Comparison of ENCODE assay signal across 11 mouse cellular contexts in the genomic region with DNA sequence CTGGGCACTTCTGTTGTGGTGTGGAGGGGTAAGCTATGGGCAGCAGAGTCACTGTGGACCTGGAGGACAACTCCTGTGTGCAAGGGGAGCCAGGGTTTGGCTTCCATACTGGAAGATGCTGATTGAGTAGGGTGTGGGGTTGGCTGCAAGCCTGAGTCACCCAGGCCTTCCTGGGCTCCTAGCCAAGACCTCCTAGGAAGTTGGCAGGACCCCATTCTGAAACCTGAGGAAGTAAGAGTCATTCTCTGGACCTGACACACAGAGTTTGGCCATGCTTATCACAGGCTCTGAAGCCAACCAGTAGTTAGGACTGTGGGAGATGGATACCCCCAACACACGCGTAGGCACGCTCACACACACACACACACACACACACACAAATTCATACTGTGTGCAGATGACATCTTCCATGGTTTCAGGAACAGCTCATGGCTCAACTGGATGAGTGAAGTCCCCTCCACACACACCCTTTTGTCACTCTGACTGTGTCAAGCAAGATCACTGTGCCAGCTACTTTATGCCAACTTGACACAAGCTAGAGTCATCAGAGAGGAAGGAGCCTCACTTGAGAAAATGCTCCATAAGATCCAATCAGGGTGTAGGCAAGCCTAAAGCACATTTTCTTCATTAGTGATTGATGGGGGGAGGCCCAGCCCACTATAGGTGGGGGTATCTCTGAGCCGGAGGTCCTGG. TPM values are rescaled to one million over a fixed set of nuclear protein-coding genes. Genes with fewer than 3 reads are reported as not detected.
DNase-seq lines count a peak whose midpoint lies in the region; ATAC-seq and TF ChIP-seq lines count a peak whose summit lies in the region.
"Had no signal": no experiment of that assay in that cellular context is flagged by ENCODE, and none has a peak within 500 bp of the region (broad histone marks: within the 10 kb centered on the region; RNA-seq: fewer than 3 reads in every experiment).

No protein-coding gene starts in this region.

- ATAC-seq in liver, postnatal 0 days = no peak
- no peak for ATAC-seq in liver, embryonic 12.5 days
- 0 out of 2 replicates have a peak, but pooled peaks have one; percentile 6 for ATAC-seq in granulocyte monocyte progenitor cell, adult 5-6 weeks (replicated peaks; ENCODE audit: poor library complexity, severe bottlenecking)
- peak; percentile 37; the same call in 1 of the 2 replicates for ATAC-seq in lung, postnatal 0 days
- ATAC-seq in forebrain, embryonic 12.5 days (ENCODE audit: low FRiP score) = no peak

- H3K9me3 ChIP-seq in liver, postnatal 0 days (ENCODE audit: low read length) = no peaks in the 10 kb centered on the region
- H3K9me3 ChIP-seq in liver, embryonic 12.5 days (replicated peaks) = no peaks in the 10 kb centered on the region
- H3K9me3 ChIP-seq in lung, postnatal 0 days (ENCODE audit: low read length) = no peaks in the 10 kb centered on the region
- H3K9me3 ChIP-seq in forebrain, embryonic 12.5 days = 0 out of 2 replicates have a peak, but pooled peaks cover 3% of the 10 kb centered on the region

- 86% methylated on average over 4 of the region's 4 CpGs for WGBS in liver, postnatal 0 days (ENCODE audit: insufficient replicate concordance)
- 77% methylated on average over 4 of the region's 4 CpGs for WGBS in liver, embryonic 12.5 days (ENCODE audit: insufficient replicate concordance)
- WGBS in lung, postnatal 0 days = 81% methylated on average over 4 of the region's 4 CpGs
- WGBS in forebrain, embryonic 12.5 days = 90% methylated on average over 4 of the region's 4 CpGs

- intact Hi-C loops in left cerebral cortex, postnatal 36 days (cut with DNase I) = no loop called here

- H3K4me3 ChIP-seq in liver, postnatal 0 days (ENCODE audit: low read depth, low read length) = no peak overlapping the region
- H3K4me3 ChIP-seq in liver, embryonic 12.5 days = no peak overlapping the region
- H3K4me3 ChIP-seq in lung, postnatal 0 days (ENCODE audit: low read depth, low read length) = no peak overlapping the region
- H3K4me3 ChIP-seq in forebrain, embryonic 12.5 days (replicated peaks) = no peak overlapping the region

- DNase-seq in liver, postnatal 0 days = no peak
- DNase-seq in adrenal gland, postnatal 36 days = peak; percentile 71 to 78
- peak; percentile 61 for DNase-seq in lung, postnatal 0 days (ENCODE audit: low spot score)
- no peak for DNase-seq in left cerebral cortex, adult 11 months (ENCODE audit: low spot score)
- no peak for DNase-seq in left cerebral cortex, postnatal 36 days (ENCODE audit: low spot score in 2 of 2)

- peak overlapping the region; percentile 44; the same call in 1 of the 2 replicates for H3K27ac ChIP-seq in liver, postnatal 0 days (ENCODE audit: low read depth)
- no peak overlapping the region for H3K27ac ChIP-seq in liver, embryonic 12.5 days
- no peak overlapping the region for H3K27ac ChIP-seq in lung, postnatal 0 days (ENCODE audit: low read length)
- H3K27ac ChIP-seq in forebrain, embryonic 12.5 days = no peak overlapping the region
- H3K27ac ChIP-seq: kidney, postnatal 0 days had no signal

- TF ChIP-seq CTCF in liver, postnatal 0 days (IDR thresholded peaks at IDR 0.05; ENCODE audit: low read depth) = no peak
- TF ChIP-seq CTCF in lung, postnatal 0 days (IDR thresholded peaks at IDR 0.05) = no peak

- H3K4me2 ChIP-seq in liver, postnatal 0 days (ENCODE audit: low read depth, low read length) = no peak overlapping the region
- no peak overlapping the region for H3K4me2 ChIP-seq in liver, embryonic 12.5 days
- no peak overlapping the region for H3K4me2 ChIP-seq in lung, postnatal 0 days (replicated peaks; ENCODE audit: low read depth, low read length)
- H3K4me2 ChIP-seq in forebrain, embryonic 12.5 days = no peak overlapping the region

- no peaks in the 10 kb centered on the region for H3K27me3 ChIP-seq in liver, postnatal 0 days (ENCODE audit: insufficient read depth, low read length)
- H3K27me3 ChIP-seq in liver, embryonic 12.5 days (replicated peaks) = peaks cover 11% of the 10 kb centered on the region
- H3K27me3 ChIP-seq in lung, postnatal 0 days (replicated peaks; ENCODE audit: insufficient read depth, low read length) = no peaks in the 10 kb centered on the region
- H3K27me3 ChIP-seq in forebrain, embryonic 12.5 days = peaks cover 11% of the 10 kb centered on the region

- peaks cover 14% of the 10 kb centered on the region; the same call in 1 of the 2 replicates for H3K4me1 ChIP-seq in liver, postnatal 0 days (ENCODE audit: insufficient read depth)
- peaks cover 6% of the 10 kb centered on the region; the same call in 1 of the 2 replicates for H3K4me1 ChIP-seq in liver, embryonic 12.5 days
- H3K4me1 ChIP-seq in lung, postnatal 0 days (ENCODE audit: insufficient read depth, low read depth, low read length) = no peaks in the 10 kb centered on the region
- no peaks in the 10 kb centered on the region for H3K4me1 ChIP-seq in forebrain, embryonic 12.5 days

- no peak overlapping the region for H3K9ac ChIP-seq in liver, postnatal 0 days (replicated peaks)
- no peak overlapping the region for H3K9ac ChIP-seq in liver, embryonic 12.5 days
- H3K9ac ChIP-seq in lung, postnatal 0 days (replicated peaks; ENCODE audit: low read depth) = no peak overlapping the region
- H3K9ac ChIP-seq in forebrain, embryonic 12.5 days = no peak overlapping the region

- TF ChIP-seq EP300 in liver, postnatal 0 days (IDR thresholded peaks at IDR 0.05; ENCODE audit: low read depth) = no peak
- no peak for TF ChIP-seq EP300 in lung, postnatal 0 days (IDR thresholded peaks at IDR 0.05)

- H3K36me3 ChIP-seq in liver, postnatal 0 days (replicated peaks; ENCODE audit: insufficient read depth, low read length) = no peaks in the 10 kb centered on the region
- H3K36me3 ChIP-seq in liver, embryonic 12.5 days = no peaks in the 10 kb centered on the region
- no peaks in the 10 kb centered on the region for H3K36me3 ChIP-seq in lung, postnatal 0 days (ENCODE audit: insufficient read depth, low read length)
- H3K36me3 ChIP-seq in forebrain, embryonic 12.5 days (replicated peaks) = no peaks in the 10 kb centered on the region

RNA-seq across cellular contexts. Expression of a gene that starts 5.5 kb away (rescaled TPM):
- polyA plus RNA-seq in liver, postnatal 0 days (2015; fragmentation: Nextera tagmentation; extraction: Ambion mirVana) = not detected in 2 replicates
- polyA plus RNA-seq in liver, embryonic 12.5 days (2016; fragmentation: Nextera tagmentation; extraction: Ambion mirVana) = not detected in 2 replicates
- total RNA-seq in adrenal gland, postnatal 36 days (2021) = not detected
- not detected in 2 replicates for total RNA-seq in granulocyte monocyte progenitor cell, adult 5-6 weeks (2014; fragmentation: Nextera tagmentation)
- total RNA-seq in granulocyte monocyte progenitor cell, adult 5-6 weeks (2017) = not detected in 2 replicates
- polyA plus RNA-seq in lung, postnatal 0 days (2015; fragmentation: Nextera tagmentation; extraction: Ambion mirVana) = not detected in 2 replicates
- not detected in 2 replicates for polyA plus RNA-seq in forebrain, embryonic 12.5 days (2016; fragmentation: Nextera tagmentation; extraction: Ambion mirVana)
- total RNA-seq in left cerebral cortex, postnatal 36 days (2021) = not detected
- total RNA-seq: adrenal gland, postnatal 4 days had no signal
- polyA plus RNA-seq: kidney, postnatal 0 days; neural tube, embryonic 11.5 days had no signal

RNA-seq across cellular contexts. Expression of a gene that starts 9.4 kb away (rescaled TPM):
- 148 and 175 TPM in 2 replicates for polyA plus RNA-seq in liver, postnatal 0 days (2015; fragmentation: Nextera tagmentation; extraction: Ambion mirVana)
- 32.8 and 33.9 TPM in 2 replicates for polyA plus RNA-seq in liver, embryonic 12.5 days (2016; fragmentation: Nextera tagmentation; extraction: Ambion mirVana)
- 10 to 100 TPM; 30.0 to 32.0 TPM for total RNA-seq in adrenal gland, postnatal 36 days (2021)
- total RNA-seq in granulocyte monocyte progenitor cell, adult 5-6 weeks (2014; fragmentation: Nextera tagmentation) = 18.0 and 33.8 TPM in 2 replicates
- total RNA-seq in granulocyte monocyte progenitor cell, adult 5-6 weeks (2017) = 17.5 and 31.1 TPM in 2 replicates
- polyA plus RNA-seq in lung, postnatal 0 days (2015; fragmentation: Nextera tagmentation; extraction: Ambion mirVana) = 40.6 and 44.7 TPM in 2 replicates
- 4.1 and 7.3 TPM in 2 replicates for polyA plus RNA-seq in forebrain, embryonic 12.5 days (2016; fragmentation: Nextera tagmentation; extraction: Ambion mirVana)
- total RNA-seq in left cerebral cortex, postnatal 36 days (2021) = 1 to 10 TPM; 4.8 to 5.0 TPM

RNA-seq across cellular contexts. Expression of a gene that starts 29.4 kb away (rescaled TPM):
- 77.5 and 78.5 TPM in 2 replicates for polyA plus RNA-seq in liver, postnatal 0 days (2015; fragmentation: Nextera tagmentation; extraction: Ambion mirVana)
- polyA plus RNA-seq in liver, embryonic 12.5 days (2016; fragmentation: Nextera tagmentation; extraction: Ambion mirVana) = 38.4 and 38.5 TPM in 2 replicates
- 10 to 100 TPM; 37.6 to 47.8 TPM for total RNA-seq in adrenal gland, postnatal 36 days (2021)
- not detected in 2 replicates for total RNA-seq in granulocyte monocyte progenitor cell, adult 5-6 weeks (2014; fragmentation: Nextera tagmentation)
- not detected in 2 replicates for total RNA-seq in granulocyte monocyte progenitor cell, adult 5-6 weeks (2017)
- polyA plus RNA-seq in lung, postnatal 0 days (2015; fragmentation: Nextera tagmentation; extraction: Ambion mirVana) = 36.4 and 38.3 TPM in 2 replicates
- polyA plus RNA-seq in forebrain, embryonic 12.5 days (2016; fragmentation: Nextera tagmentation; extraction: Ambion mirVana) = 4.9 and 6.3 TPM in 2 replicates
- total RNA-seq in left cerebral cortex, postnatal 36 days (2021) = 10 to 100 TPM in 1 of 2 experiments, 1 to 10 TPM in 1; 6.2 to 11.4 TPM

RNA-seq across cellular contexts. Expression of a gene that starts 32.2 kb away (rescaled TPM):
- polyA plus RNA-seq in liver, postnatal 0 days (2015; fragmentation: Nextera tagmentation; extraction: Ambion mirVana) = 1,043 and 1,160 TPM in 2 replicates
- polyA plus RNA-seq in liver, embryonic 12.5 days (2016; fragmentation: Nextera tagmentation; extraction: Ambion mirVana) = 1,383 and 1,459 TPM in 2 replicates
- 100 to 1,000 TPM; 313 to 319 TPM for total RNA-seq in adrenal gland, postnatal 36 days (2021)
- 657 and 889 TPM in 2 replicates for total RNA-seq in granulocyte monocyte progenitor cell, adult 5-6 weeks (2014; fragmentation: Nextera tagmentation)
- 712 and 870 TPM in 2 replicates for total RNA-seq in granulocyte monocyte progenitor cell, adult 5-6 weeks (2017)
- polyA plus RNA-seq in lung, postnatal 0 days (2015; fragmentation: Nextera tagmentation; extraction: Ambion mirVana) = 280 and 356 TPM in 2 replicates
- 1,649 and 1,743 TPM in 2 replicates for polyA plus RNA-seq in forebrain, embryonic 12.5 days (2016; fragmentation: Nextera tagmentation; extraction: Ambion mirVana)
- 100 to 1,000 TPM; 506 to 546 TPM for total RNA-seq in left cerebral cortex, postnatal 36 days (2021)

RNA-seq across cellular contexts. Expression of a gene that starts 46.6 kb away (rescaled TPM):
- polyA plus RNA-seq in liver, postnatal 0 days (2015; fragmentation: Nextera tagmentation; extraction: Ambion mirVana) = 32.6 and 39.3 TPM in 2 replicates
- 5.9 and 6.7 TPM in 2 replicates for polyA plus RNA-seq in liver, embryonic 12.5 days (2016; fragmentation: Nextera tagmentation; extraction: Ambion mirVana)
- total RNA-seq in adrenal gland, postnatal 36 days (2021) = 10 to 100 TPM; 14.9 to 28.7 TPM
- total RNA-seq in granulocyte monocyte progenitor cell, adult 5-6 weeks (2014; fragmentation: Nextera tagmentation) = 4.5 and 12.9 TPM in 2 replicates
- total RNA-seq in granulocyte monocyte progenitor cell, adult 5-6 weeks (2017) = 4.4 and 4.7 TPM in 2 replicates
- 56.6 and 58.9 TPM in 2 replicates for polyA plus RNA-seq in lung, postnatal 0 days (2015; fragmentation: Nextera tagmentation; extraction: Ambion mirVana)
- 1.5 and 2.1 TPM in 2 replicates for polyA plus RNA-seq in forebrain, embryonic 12.5 days (2016; fragmentation: Nextera tagmentation; extraction: Ambion mirVana)
- 1 to 10 TPM in 1 of 2 experiments, under 1 TPM in 1; 0.91 to 2.0 TPM for total RNA-seq in left cerebral cortex, postnatal 36 days (2021)

Comparison
In these comparisons a context has a peak if more than half of its experiments do, and no peak if none do; other contexts are left out.
1. ATAC-seq: peak in granulocyte monocyte progenitor cell, adult 5-6 weeks (single experiment) and lung, postnatal 0 days (single experiment); none in liver, postnatal 0 days (single experiment), liver, embryonic 12.5 days (single experiment) and forebrain, embryonic 12.5 days (single experiment).
2. DNase-seq: peak in adrenal gland, postnatal 36 days (2 of 2) and lung, postnatal 0 days (single experiment); none in liver, postnatal 0 days (single experiment), left cerebral cortex, adult 11 months (single experiment) and left cerebral cortex, postnatal 36 days (0 of 2).